Comparison of ENCODE assay signal across 14 mouse cellular contexts in genomic region chr2:72280524-72280923, GRCm38 (mm10).
"Had no signal": no experiment of that assay in that cellular context is flagged by ENCODE, and none has a peak within 500 bp of the region (broad histone marks: within the 10 kb centered on the region; RNA-seq: fewer than 3 reads in every experiment).

No protein-coding gene starts in this region.

- DNase-seq: retina, postnatal 1 day; right cerebral cortex, adult 18-20 months; right cerebral cortex, postnatal 14 days; right cerebral cortex, postnatal 25 days; right cerebral cortex, postnatal 4 days; spleen, adult 18-20 months; thymus, adult 2 months; thymus, postnatal 14 days; thymus, postnatal 25 days; thymus, postnatal 36 days; thymus, postnatal 4 days had no signal

- H3K4me2 ChIP-seq: neural tube, embryonic 13.5 days; neural tube, embryonic 15.5 days; stomach, embryonic 15.5 days had no signal

- H3K4me3 ChIP-seq: neural tube, embryonic 13.5 days; neural tube, embryonic 15.5 days; stomach, embryonic 15.5 days had no signal

- H3K36me3 ChIP-seq: neural tube, embryonic 13.5 days; neural tube, embryonic 15.5 days; stomach, embryonic 15.5 days had no signal

- H3K27me3 ChIP-seq: neural tube, embryonic 15.5 days; stomach, embryonic 15.5 days had no signal
